Mouse (Mus musculus) stomach, embryonic 15.5 days (tissue): ENCODE data around the gene H2al1k. TPM values are rescaled to one million over a fixed set of nuclear protein-coding genes. Genes with fewer than 3 reads are reported as not detected.
"Not testable (repeated sequence)": the region's sequence is repeated elsewhere in the genome, so short reads cannot be mapped to it uniquely, and the experiment has no call there.

Experiments
- ATAC-seq: fragments of 200-750 bp; cut with Nextera tagmentation; 2 replicates; pipeline ENCODE4 v1.8.0; 2017; ENCODE audit warnings: low read depth, moderate number of reproducible peaks, moderate TSS enrichment; ENCODE audit not compliant: insufficient read depth, low FRiP score
- H3K27ac ChIP-seq: fragments of 300-500 bp; sonication (generic); 2 replicates; pipeline ENCODE4 v1.5.1; 2015; ENCODE audit warnings: mild to moderate bottlenecking, inconsistent platforms
- H3K27me3 ChIP-seq: fragments of 300-500 bp; sonication (generic); replicated peaks from 2 replicates; pipeline ENCODE4 v1.6.1; 2015; ENCODE audit warnings: inconsistent platforms
- H3K36me3 ChIP-seq: fragments of 300-500 bp; sonication (generic); 2 replicates; pipeline ENCODE4 v1.6.1; 2015; ENCODE audit warnings: inconsistent platforms
- H3K4me1 ChIP-seq: fragments of 300-500 bp; sonication (generic); 2 replicates; pipeline ENCODE4 v1.6.1; 2015; ENCODE audit warnings: inconsistent platforms
- H3K4me2 ChIP-seq: fragments of 300-500 bp; sonication (generic); 2 replicates; pipeline ENCODE4 v1.6.1; 2015; ENCODE audit warnings: mild to moderate bottlenecking, inconsistent platforms
- H3K4me3 ChIP-seq: fragments of 300-500 bp; sonication (generic); replicated peaks from 2 replicates; pipeline ENCODE4 v1.5.1; 2015; ENCODE audit warnings: inconsistent platforms
- H3K9ac ChIP-seq: fragments of 300-500 bp; sonication (generic); 2 replicates; pipeline ENCODE4 v1.6.1; 2015; ENCODE audit warnings: inconsistent platforms
- H3K9me3 ChIP-seq: fragments of 300-500 bp; sonication (generic); 2 replicates; pipeline ENCODE4 v1.6.1; 2016; ENCODE audit warnings: inconsistent platforms
- WGBS: fragments of 180-500 bp; shearing (Covaris S2); methylation state at CpG from one replicate; pipeline ENCODE4 v1.1.7; 2015; 5-methylcytosine and 5-hydroxymethylcytosine counted together
- polyA plus RNA-seq: library from polyadenylated mRNA; unstranded; fragments of >200 nt; fragmentation: Nextera tagmentation; extraction: Ambion mirVana; gene quantifications from 2 replicates; pipeline ENCODE4 v1.2.1, GENCODE M21; 2015

H2al1k gene
- polyA plus RNA-seq = not detected in 2 replicates

GRCm38 (mm10) chrX:9350327-9350726 lies at the start of gene H2al1k:
TSS of gene H2al1k (plus strand) at chrX:9350627.
- not testable (repeated sequence) for H3K27me3 ChIP-seq, H3K4me2 ChIP-seq, H3K4me1 ChIP-seq, H3K9ac ChIP-seq, H3K36me3 ChIP-seq, H3K4me3 ChIP-seq, H3K27ac ChIP-seq, ATAC-seq, H3K9me3 ChIP-seq
- no CpG with 5 or more reads among the region's 2 CpGs for WGBS

- Histone ChIP-seq H3K4me3 (no peak overlapping the region), H3K4me1 (no peaks in the 10 kb centered on the region), H3K9me3 (no peaks in the 10 kb centered on the region), H3K27ac (no peak overlapping the region), H3K4me2 (no peak overlapping the region), H3K36me3 (no peaks in the 10 kb centered on the region), H3K9ac (no peak overlapping the region), H3K27me3 (no peaks in the 10 kb centered on the region)
- WGBS = 76% methylated on average over 5 of the region's 5 CpGs
- no peak for ATAC-seq
Measured at GRCm38 (mm10) chrX:9302791-9303190, 47.6 kb upstream of the H2al1k start.

DNA sequence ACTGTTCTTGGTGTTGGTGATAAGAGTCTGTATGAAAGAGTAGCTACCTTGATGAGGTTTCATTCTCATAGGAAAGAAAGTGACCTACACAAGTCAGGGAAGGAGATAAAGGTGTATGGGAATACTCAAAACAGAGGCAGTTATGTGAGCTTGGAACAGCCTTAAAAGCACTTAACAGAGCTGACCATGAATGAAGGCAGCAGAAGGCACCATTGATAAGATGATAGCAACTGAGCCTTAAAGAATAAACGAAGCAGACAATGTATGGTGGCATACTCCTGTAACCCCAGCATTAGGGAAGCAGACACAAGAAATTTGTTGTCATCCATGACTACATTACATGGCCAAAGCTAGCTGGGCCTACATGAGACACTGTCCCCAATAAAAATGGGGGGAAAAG lies 47.0 kb upstream of the H2al1k start:
- Histone ChIP-seq H3K9me3 (no peaks in the 10 kb centered on the region), H3K4me1 (no peaks in the 10 kb centered on the region), H3K9ac (no peak overlapping the region), H3K27me3 (no peaks in the 10 kb centered on the region), H3K4me3 (no peak overlapping the region), H3K36me3 (no peaks in the 10 kb centered on the region), H3K4me2 (no peak overlapping the region), H3K27ac (no peak overlapping the region)
- 63% methylated on average over 1 of the region's 1 CpGs for WGBS
- ATAC-seq = no peak

- not testable (repeated sequence) for H3K4me1 ChIP-seq, H3K27me3 ChIP-seq, H3K9me3 ChIP-seq, H3K4me2 ChIP-seq, H3K4me3 ChIP-seq, H3K36me3 ChIP-seq, H3K9ac ChIP-seq, ATAC-seq, H3K27ac ChIP-seq
Measured at GRCm38 (mm10) chrX:9316457-9316856, 34.0 kb upstream of the H2al1k start.

DNA sequence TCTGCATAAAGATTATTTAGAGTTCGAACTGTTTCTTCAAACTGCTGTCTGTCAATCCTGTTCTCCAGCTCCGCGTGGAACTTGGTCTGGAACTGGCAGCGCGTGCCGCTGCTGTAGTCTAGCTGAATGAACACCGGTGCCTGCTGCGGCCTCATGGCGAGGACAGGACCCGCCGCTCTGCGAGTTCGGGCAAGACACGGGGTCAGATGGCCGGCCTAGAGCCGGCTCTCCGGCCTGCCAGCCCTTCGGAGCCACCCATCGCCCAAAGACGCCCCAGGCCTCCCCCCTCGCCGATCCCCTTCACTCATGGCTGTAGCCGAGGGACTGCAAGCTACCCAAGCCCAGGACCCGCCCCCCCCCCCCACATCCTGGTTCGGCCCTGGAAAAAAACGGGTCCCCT lies 22.5 kb upstream of the H2al1k start:
- not testable (repeated sequence) for H3K4me1 ChIP-seq, H3K9ac ChIP-seq, H3K27ac ChIP-seq, H3K9me3 ChIP-seq, H3K4me3 ChIP-seq, ATAC-seq, H3K27me3 ChIP-seq, H3K36me3 ChIP-seq, H3K4me2 ChIP-seq
- 85% methylated on average over 22 of the region's 26 CpGs for WGBS

DNA sequence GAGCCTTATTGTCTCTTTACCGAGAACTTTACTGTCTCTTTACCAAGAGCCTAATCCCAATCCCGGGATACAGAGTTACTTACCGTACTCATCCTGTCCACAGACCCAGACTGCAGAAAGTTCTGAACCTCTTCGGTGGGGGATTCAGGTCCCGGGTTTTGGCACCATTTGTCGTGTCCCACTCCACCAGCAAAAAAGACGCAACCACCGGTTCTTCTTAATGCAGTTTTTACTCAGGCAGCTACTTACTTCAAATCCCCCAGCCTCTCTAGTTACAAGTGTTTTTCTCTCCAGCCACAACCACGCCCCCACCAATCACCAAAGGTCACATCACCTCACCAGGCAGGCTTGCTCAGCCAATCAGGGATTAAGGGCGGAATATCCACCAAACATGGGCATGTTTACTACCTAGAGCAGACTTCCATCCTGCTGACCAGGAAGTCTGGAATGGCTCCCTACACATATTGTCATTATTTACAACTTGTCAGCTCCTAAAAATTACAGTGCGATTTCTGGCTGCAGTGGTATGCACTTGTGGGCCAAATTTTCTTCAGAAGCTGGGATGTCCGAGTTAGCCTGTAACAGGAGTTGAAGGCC lies 18.0 kb upstream of the H2al1k start:
- WGBS = 85% methylated on average over 12 of the region's 12 CpGs

DNA sequence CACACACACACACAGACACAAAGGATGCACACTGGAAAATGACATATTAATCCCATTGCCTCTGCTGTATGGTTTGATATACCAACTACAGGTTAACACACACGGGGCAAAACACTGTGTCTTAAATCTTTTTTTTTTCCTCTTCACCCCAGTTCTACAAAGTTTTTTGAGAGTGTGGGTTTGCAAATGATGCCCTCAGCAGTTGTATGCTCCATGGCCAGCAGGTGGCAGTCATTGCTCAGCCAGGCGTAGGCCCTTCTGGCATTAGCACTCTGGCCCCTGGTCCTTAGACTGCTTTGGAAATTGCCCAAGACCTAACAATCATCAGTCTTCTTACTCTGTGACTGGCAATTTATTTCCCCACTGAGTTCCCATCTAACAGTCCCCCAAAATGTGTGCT lies 17.4 kb upstream of the H2al1k start:
- H3K9me3 ChIP-seq, H3K4me2 ChIP-seq, H3K9ac ChIP-seq, H3K4me3 ChIP-seq, H3K27ac ChIP-seq, H3K27me3 ChIP-seq, ATAC-seq, H3K36me3 ChIP-seq, H3K4me1 ChIP-seq: not testable (repeated sequence)
- WGBS = 44% methylated on average over 2 of the region's 2 CpGs

More for the DNA sequence above, 18.0 kb upstream of the H2al1k start:
- not testable (repeated sequence) for H3K9me3 ChIP-seq, H3K9ac ChIP-seq, ATAC-seq, H3K4me1 ChIP-seq, H3K4me3 ChIP-seq, H3K36me3 ChIP-seq, H3K27me3 ChIP-seq, H3K27ac ChIP-seq, H3K4me2 ChIP-seq

DNA sequence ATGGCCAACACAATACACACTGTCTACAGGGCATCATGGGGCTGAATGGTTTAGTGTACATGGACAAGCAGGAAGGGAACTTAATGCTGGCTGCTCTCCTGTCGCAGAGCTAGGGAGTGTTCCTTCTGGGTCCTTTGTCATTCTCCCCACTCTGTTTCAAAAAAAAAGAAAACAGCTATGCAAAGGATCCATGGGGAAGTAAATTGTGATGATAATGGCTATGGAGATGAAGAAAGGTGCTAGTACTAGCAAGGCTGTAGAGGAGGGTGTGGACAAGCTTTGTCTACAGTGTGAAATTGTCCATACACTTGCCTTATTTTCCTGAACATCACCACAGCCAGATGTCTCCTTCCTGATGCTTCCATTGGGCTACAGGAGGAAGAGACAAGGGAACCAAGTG lies 15.4 kb upstream of the H2al1k start:
- H3K9ac ChIP-seq, H3K4me3 ChIP-seq, H3K27ac ChIP-seq, H3K36me3 ChIP-seq, H3K4me2 ChIP-seq, H3K9me3 ChIP-seq, H3K4me1 ChIP-seq, H3K27me3 ChIP-seq, ATAC-seq: not testable (repeated sequence)
- 50% methylated on average over 1 of the region's 1 CpGs for WGBS

GRCm38 (mm10) chrX:9374012-9374411 lies 23.6 kb downstream of the H2al1k start:
- H3K4me3 ChIP-seq, H3K4me1 ChIP-seq, H3K36me3 ChIP-seq, H3K9me3 ChIP-seq, H3K27me3 ChIP-seq, H3K9ac ChIP-seq, ATAC-seq, H3K4me2 ChIP-seq, H3K27ac ChIP-seq: not testable (repeated sequence)
- WGBS = 39% methylated on average over 2 of the region's 2 CpGs

- not testable (repeated sequence) for H3K4me1 ChIP-seq, H3K27me3 ChIP-seq, H3K9ac ChIP-seq, H3K27ac ChIP-seq, H3K36me3 ChIP-seq, H3K4me2 ChIP-seq, H3K4me3 ChIP-seq, ATAC-seq, H3K9me3 ChIP-seq
Measured at GRCm38 (mm10) chrX:9375927-9376326, 25.5 kb downstream of the H2al1k start.

Other genes starting within 250 kb of the H2al1k start
- gene 4930402K13Rik, start 246.1 kb upstream of the H2al1k start, polyA plus RNA-seq = not detected in 2 replicates
- 1.7 and 1.9 TPM in 2 replicates for gene Lancl3, start 150.7 kb upstream of the H2al1k start, polyA plus RNA-seq
- gene Gm14862, start 93.7 kb upstream of the H2al1k start, polyA plus RNA-seq = 0.39 TPM in 1 of 2 replicates, not detected in the other
- gene Xk, start 77.9 kb upstream of the H2al1k start, polyA plus RNA-seq = 4.8 and 4.9 TPM in 2 replicates
- 0.32 TPM in 1 of 2 replicates, not detected in the other for gene H2al1m, start 66.9 kb upstream of the H2al1k start, polyA plus RNA-seq
- gene Cybb, start 137.1 kb downstream of the H2al1k start, polyA plus RNA-seq = 6.4 and 7.0 TPM in 2 replicates
- gene H2al1o, start 221.8 kb downstream of the H2al1k start, polyA plus RNA-seq = not detected in 2 replicates